9 mouse cellular contexts compared by ENCODE assay signal in the genomic region with DNA sequence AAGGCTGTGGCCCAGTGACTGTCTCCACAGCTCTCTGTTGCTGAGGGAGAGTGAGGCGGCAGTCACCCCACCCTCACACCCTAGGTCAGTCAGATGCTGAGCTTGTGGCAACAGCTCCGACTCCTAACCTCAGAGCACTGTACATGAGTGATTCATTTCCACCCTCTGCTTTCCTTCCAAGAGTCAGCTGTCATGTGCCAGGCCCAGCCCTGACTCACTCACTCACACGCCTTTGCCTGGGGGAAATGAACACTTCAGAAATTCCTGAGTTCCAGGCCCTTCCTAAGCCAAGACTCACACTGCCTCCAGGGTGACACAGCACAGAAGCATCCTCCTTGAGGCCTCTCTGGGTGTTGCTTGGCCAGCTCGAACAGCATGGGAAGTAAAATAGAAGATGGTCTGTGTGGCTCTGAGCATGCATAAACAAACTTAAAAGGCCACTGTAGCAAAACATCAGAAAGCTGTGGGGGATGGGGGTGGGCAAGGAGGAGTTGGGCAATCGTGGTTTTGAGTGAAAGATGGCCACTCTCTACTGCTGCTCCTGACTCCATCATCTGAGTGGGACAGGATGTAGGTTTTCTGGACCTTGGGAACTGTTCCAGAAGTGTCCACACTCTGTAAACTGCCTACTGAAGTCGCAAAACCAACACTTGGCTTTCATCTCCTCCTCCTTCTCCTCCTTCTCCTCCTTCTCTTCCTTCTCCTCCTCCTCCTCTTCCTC.
DNase-seq lines count a peak whose midpoint lies in the region; ATAC-seq and TF ChIP-seq lines count a peak whose summit lies in the region.
"Had no signal": no experiment of that assay in that cellular context is flagged by ENCODE, and none has a peak within 500 bp of the region (broad histone marks: within the 10 kb centered on the region; RNA-seq: fewer than 3 reads in every experiment).

No protein-coding gene starts in this region.

- H3K4me3 ChIP-seq in left cerebral cortex, adult 2 months: no peak overlapping the region
- H3K4me3 ChIP-seq in limb, embryonic 15.5 days: no peak overlapping the region
- H3K4me3 ChIP-seq: liver, embryonic 13.5 days had no signal

- no peaks in the 10 kb centered on the region for H3K36me3 ChIP-seq in limb, embryonic 15.5 days
- H3K36me3 ChIP-seq: liver, embryonic 13.5 days had no signal

- ATAC-seq in limb, embryonic 15.5 days (ENCODE audit: insufficient number of reproducible peaks, low FRiP score, low TSS enrichment, low read depth): peak; percentile 79

- no peak overlapping the region for H3K9ac ChIP-seq in limb, embryonic 15.5 days
- H3K9ac ChIP-seq: liver, embryonic 13.5 days had no signal

- DNase-seq in left cerebral cortex, adult 2 months (ENCODE audit: extremely low spot score in 1 of 2, low spot score in 2 of 2): peak; percentile 20
- DNase-seq in left cerebral cortex, postnatal 14 days (ENCODE audit: low spot score in 2 of 2): no peak
- DNase-seq in adrenal gland, adult 8-10 months: peak; percentile 48
- peak; percentile 16 to 34 for DNase-seq in gastrocnemius, postnatal 4 days (ENCODE audit: low spot score in 2 of 2)
- DNase-seq in yolk sac, embryonic 10.5 days (ENCODE audit: low spot score): peak; percentile 54
- no peak for DNase-seq in testis, postnatal 10 days (ENCODE audit: low spot score)
- DNase-seq in retina, embryonic 14.5 days (ENCODE audit: low spot score): no peak
- DNase-seq: liver, embryonic 13.5 days had no signal

- H3K9me3 ChIP-seq in limb, embryonic 15.5 days: no peaks in the 10 kb centered on the region
- H3K9me3 ChIP-seq: liver, embryonic 13.5 days had no signal

- no peak overlapping the region for H3K27ac ChIP-seq in left cerebral cortex, adult 2 months
- H3K27ac ChIP-seq in limb, embryonic 15.5 days: no peak overlapping the region
- H3K27ac ChIP-seq: liver, embryonic 13.5 days had no signal

- H3K4me2 ChIP-seq in limb, embryonic 15.5 days: no peak overlapping the region
- H3K4me2 ChIP-seq: liver, embryonic 13.5 days had no signal

- 39% methylated on average over 6 of the region's 6 CpGs for WGBS in limb, embryonic 15.5 days

- intact Hi-C loops in left cerebral cortex, adult 2 months (cut with DNase I): no loop called here
- intact Hi-C loops in left cerebral cortex, postnatal 14 days (cut with DNase I): no loop called here

- H3K4me1 ChIP-seq in limb, embryonic 15.5 days: 0 out of 2 replicates have a peak, but pooled peaks cover 2% of the 10 kb centered on the region
- H3K4me1 ChIP-seq: liver, embryonic 13.5 days had no signal

- no peaks in the 10 kb centered on the region for H3K27me3 ChIP-seq in limb, embryonic 15.5 days
- H3K27me3 ChIP-seq: liver, embryonic 13.5 days had no signal

- TF ChIP-seq CTCF in left cerebral cortex, adult 2 months (IDR thresholded peaks at IDR 0.05): no peak; the same call in 1 of the 2 replicates

Comparison
In these comparisons a context has a peak if more than half of its experiments do, and no peak if none do; other contexts are left out.
1. DNase-seq: peak in left cerebral cortex, adult 2 months (2 of 2), adrenal gland, adult 8-10 months (single experiment), gastrocnemius, postnatal 4 days (2 of 2) and yolk sac, embryonic 10.5 days (single experiment); none in left cerebral cortex, postnatal 14 days (0 of 2), testis, postnatal 10 days (single experiment) and retina, embryonic 14.5 days (single experiment).